Mouse (Mus musculus) ES-E14 (cell line): Measurements from ENCODE around the gene Cd19.

Experiments used
- MAFK ChIP-seq: IDR thresholded peaks from 2 replicates; pipeline ENCODE4 v1.6.1; 2014; ENCODE audit warnings: mild to moderate bottlenecking, low read depth, low read length, inconsistent platforms; ENCODE audit not compliant: insufficient read depth
- ZC3H11A ChIP-seq: IDR thresholded peaks from 2 replicates; pipeline ENCODE4 v1.6.1; 2012; ENCODE audit warnings: low read depth, mild to moderate bottlenecking, inconsistent platforms, low read length, borderline replicate concordance

GRCm38 (mm10) chr7:126456382-126457266 lies 41.9 kb upstream of the Cd19 start:
- TF ChIP-seq ZC3H11A, result no peak
- no peak for TF ChIP-seq MAFK
